Mouse (Mus musculus) intestine, embryonic 16.5 days (tissue): ENCODE measurements around the gene Rras. TPM values are rescaled to one million over a fixed set of nuclear protein-coding genes. Genes with fewer than 3 reads are reported as not detected.

Experiments used
- ATAC-seq: fragments of 200-750 bp; cut with Nextera tagmentation; 2 replicates; pipeline ENCODE4 v1.8.0; 2017; ENCODE audit warnings: moderate TSS enrichment, moderate library complexity
- H3K27ac ChIP-seq: fragments of 300-500 bp; sonication (generic); 2 replicates; pipeline ENCODE4 v1.5.1; 2014; ENCODE audit warnings: mild to moderate bottlenecking, low read length
- H3K27me3 ChIP-seq: fragments of 300-500 bp; sonication (generic); replicated peaks from 2 replicates; pipeline ENCODE4 v1.6.1; 2014; ENCODE audit warnings: low read length, control low read depth, mixed read lengths; ENCODE audit not compliant: control insufficient read depth, insufficient read depth
- H3K36me3 ChIP-seq: fragments of 300-500 bp; sonication (generic); 2 replicates; pipeline ENCODE4 v1.6.1; 2014; ENCODE audit warnings: low read length, control low read depth; ENCODE audit not compliant: control insufficient read depth, insufficient read depth
- H3K4me1 ChIP-seq: fragments of 300-500 bp; sonication (generic); 2 replicates; pipeline ENCODE4 v1.6.1; 2014; ENCODE audit warnings: low read length, control low read depth, mixed read lengths; ENCODE audit not compliant: control insufficient read depth, insufficient read depth
- H3K4me2 ChIP-seq: fragments of 300-500 bp; sonication (generic); 2 replicates; pipeline ENCODE4 v1.6.1; 2014; ENCODE audit warnings: low read depth, low read length, control low read depth
- H3K4me3 ChIP-seq: fragments of 300-500 bp; sonication (generic); 2 replicates; pipeline ENCODE4 v1.5.1; 2014; ENCODE audit warnings: mild to moderate bottlenecking, low read length
- H3K9ac ChIP-seq: fragments of 300-500 bp; sonication (generic); 2 replicates; pipeline ENCODE4 v1.6.1; 2014; ENCODE audit warnings: low read depth, low read length
- H3K9me3 ChIP-seq: fragments of 300-500 bp; sonication (generic); 2 replicates; pipeline ENCODE4 v1.6.1; 2016; ENCODE audit warnings: low read length, control low read depth; ENCODE audit not compliant: control insufficient read depth
- WGBS: fragments of 180-500 bp; shearing (Covaris S2); extraction: QIAGEN DNeasy Blood & Tissue Kit; methylation state at CpG from one replicate; pipeline ENCODE4 v1.1.7; 2014; 5-methylcytosine and 5-hydroxymethylcytosine counted together
- polyA plus RNA-seq: library from polyadenylated mRNA; unstranded; fragments of >200 nt; fragmentation: Nextera tagmentation; extraction: Ambion mirVana; gene quantifications from 2 replicates; pipeline ENCODE4 v1.2.1, GENCODE M21; 2015

Rras gene
- polyA plus RNA-seq, result 61.4 and 62.6 TPM in 2 replicates

DNA sequence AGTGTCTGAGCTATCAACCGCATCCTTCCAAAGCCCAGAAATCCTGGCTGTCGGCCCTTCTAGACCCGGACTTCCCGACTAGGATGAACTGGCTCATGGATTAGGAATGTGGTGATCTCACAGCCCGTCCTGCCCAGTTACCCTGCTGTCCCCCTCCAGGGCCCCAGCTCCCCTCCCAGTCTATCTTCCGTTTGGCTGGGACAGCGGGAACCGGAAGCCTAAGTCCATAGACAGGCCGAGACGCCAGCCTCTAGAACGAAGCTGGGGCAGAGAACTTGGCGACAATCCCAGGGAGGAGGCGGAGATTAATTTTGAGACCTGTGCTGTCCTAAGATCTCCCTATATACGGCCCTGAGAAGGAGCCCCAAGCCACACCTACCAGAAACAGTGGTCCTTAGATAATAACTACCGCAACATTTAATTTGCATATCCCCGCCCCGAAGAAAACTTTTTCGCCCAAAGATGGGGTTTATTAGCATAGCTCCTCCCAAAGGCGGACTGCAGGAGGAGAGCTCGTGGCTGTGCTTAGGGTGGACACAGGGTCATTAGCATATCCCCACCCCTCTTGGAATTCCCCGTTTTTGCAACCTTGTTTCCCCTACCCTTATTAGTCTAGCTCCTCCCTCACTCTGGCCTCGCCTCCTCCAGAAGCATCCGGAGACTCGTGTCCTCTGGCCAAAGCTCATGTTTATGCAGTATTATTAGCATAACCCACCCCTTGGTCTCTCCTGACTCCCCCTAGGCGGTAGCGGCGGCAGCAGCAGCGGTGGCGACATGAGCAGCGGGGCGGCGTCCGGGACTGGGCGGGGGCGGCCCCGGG, at the start of gene Rras:
TSS of gene Rras (plus strand) at position 720 of the 820 bp plus-strand sequence.
- Histone ChIP-seq H3K4me3 (peak within 1 kb of the TSS; percentile 97), H3K4me1 (peaks cover 21% of the 10 kb centered on the region), H3K4me2 (peak within 1 kb of the TSS; percentile 77), H3K9me3 (no peaks in the 10 kb centered on the region), H3K36me3 (peaks cover 5% of the 10 kb centered on the region; the same call in 1 of the 2 replicates), H3K27ac (peak within 1 kb of the TSS; percentile 100), H3K27me3 (no peaks in the 10 kb centered on the region), H3K9ac (peak within 1 kb of the TSS; percentile 79)
- WGBS, result under 1% methylated on average over 36 of the region's 36 CpGs
- peak; percentile 93 for ATAC-seq

DNA sequence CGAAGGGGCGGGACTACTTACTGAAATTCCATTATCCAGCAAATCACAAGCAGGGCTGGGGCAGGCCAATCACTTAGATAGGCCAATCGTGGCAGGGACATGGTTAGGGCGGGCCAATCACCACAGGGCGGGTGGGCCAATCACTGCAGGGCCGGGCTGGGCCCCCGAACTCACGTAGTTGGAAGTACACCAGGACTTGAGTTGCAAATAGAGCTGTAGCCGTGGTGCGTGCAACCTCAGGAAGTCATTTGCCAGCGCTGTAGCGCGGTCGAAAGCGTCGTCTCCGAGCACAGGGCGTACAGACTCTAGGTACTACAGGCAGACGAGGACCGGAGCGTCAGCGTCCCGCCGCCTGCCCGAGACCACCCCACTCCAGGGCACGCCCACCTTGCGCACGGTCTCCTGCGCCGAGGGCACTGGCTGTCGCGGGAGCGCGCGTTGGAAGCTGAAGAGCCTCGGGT, 47.5 kb upstream of the Rras start:
- Histone ChIP-seq H3K4me3 (peak overlapping the region; percentile 64), H3K9me3 (no peaks in the 10 kb centered on the region), H3K4me2 (peak overlapping the region; percentile 95), H3K4me1 (peaks cover 22% of the 10 kb centered on the region), H3K36me3 (no peaks in the 10 kb centered on the region), H3K27me3 (no peaks in the 10 kb centered on the region), H3K27ac (peak overlapping the region; percentile 87), H3K9ac (peak overlapping the region; percentile 75)
- peak; percentile 97 for ATAC-seq
- WGBS, result 0% methylated on average over 36 of the region's 36 CpGs

DNA sequence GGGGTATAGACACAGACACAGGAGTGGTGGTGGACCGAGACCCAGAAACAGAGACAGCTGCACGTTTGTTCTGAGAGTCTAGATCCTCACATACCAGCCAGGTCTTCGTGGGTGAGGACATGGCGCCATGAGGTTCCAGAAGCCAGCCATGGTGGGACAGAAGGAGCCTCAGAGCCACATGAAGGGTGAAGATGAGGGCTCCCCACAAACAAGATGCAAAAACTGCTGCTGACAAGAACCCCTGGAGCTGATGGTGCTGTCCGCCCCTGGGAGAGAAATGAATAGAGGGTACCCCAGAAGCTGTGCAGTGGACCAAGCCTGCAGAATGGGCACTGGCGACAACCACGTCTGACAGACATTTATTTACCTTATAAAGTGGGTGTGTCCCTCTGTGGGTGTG, 46.6 kb upstream of the Rras start:
- Histone ChIP-seq H3K27me3 (no peaks in the 10 kb centered on the region), H3K4me2 (peak overlapping the region; percentile 95), H3K27ac (peak overlapping the region; percentile 87; the same call in 1 of the 2 replicates), H3K4me3 (peak overlapping the region; percentile 64), H3K9ac (peak overlapping the region; percentile 75; the same call in 1 of the 2 replicates), H3K9me3 (no peaks in the 10 kb centered on the region), H3K4me1 (peaks cover 22% of the 10 kb centered on the region), H3K36me3 (peaks cover 4% of the 10 kb centered on the region; the same call in 1 of the 2 replicates)
- WGBS, result 59% methylated on average over 7 of the region's 7 CpGs
- ATAC-seq, result no peak

DNA sequence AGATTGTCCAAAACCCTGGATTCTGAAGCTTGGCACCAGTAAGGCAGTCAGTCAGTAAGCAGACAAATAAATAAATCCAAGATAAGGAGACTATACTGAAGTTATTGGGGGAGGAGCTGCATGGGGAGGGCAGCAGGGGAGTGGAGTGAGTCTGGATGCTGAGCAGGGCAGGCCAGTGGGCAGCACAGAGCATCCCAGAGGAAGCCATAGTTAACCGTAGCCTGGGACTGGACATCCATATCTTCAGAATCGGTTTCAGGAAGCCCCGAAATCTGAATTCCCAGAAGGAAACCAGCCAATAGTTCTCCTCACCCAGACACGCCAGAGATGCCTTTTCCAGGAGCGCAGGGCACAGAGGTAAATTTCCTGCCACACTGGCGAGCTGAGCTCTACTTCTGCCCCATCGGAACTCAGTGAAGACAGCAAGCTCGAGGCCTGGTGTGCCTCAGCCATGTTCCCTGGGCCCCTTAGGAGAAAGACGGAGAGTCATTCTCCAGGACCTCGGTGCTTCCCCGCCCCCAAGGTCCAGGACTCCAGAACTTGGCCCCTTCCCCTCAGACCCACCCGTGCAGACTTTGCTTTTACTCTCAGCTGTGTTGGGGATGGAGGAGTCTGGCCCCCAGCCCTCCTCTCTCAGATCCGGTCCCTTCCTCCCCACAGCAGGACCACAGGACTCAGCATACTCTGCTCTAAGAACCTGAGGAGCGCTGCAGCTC, 44.2 kb upstream of the Rras start:
- no peaks in the 10 kb centered on the region for H3K9me3 ChIP-seq
- H3K9ac ChIP-seq, result peak overlapping the region; percentile 54
- 44% methylated on average over 14 of the region's 14 CpGs for WGBS
- H3K4me1 ChIP-seq, result peaks cover 22% of the 10 kb centered on the region
- H3K4me3 ChIP-seq, result peak overlapping the region; percentile 52
- peak overlapping the region; percentile 8 for H3K27ac ChIP-seq
- no peaks in the 10 kb centered on the region for H3K27me3 ChIP-seq
- peak overlapping the region; percentile 66 for H3K4me2 ChIP-seq
- H3K36me3 ChIP-seq, result peaks cover 17% of the 10 kb centered on the region
- ATAC-seq, result no peak

DNA sequence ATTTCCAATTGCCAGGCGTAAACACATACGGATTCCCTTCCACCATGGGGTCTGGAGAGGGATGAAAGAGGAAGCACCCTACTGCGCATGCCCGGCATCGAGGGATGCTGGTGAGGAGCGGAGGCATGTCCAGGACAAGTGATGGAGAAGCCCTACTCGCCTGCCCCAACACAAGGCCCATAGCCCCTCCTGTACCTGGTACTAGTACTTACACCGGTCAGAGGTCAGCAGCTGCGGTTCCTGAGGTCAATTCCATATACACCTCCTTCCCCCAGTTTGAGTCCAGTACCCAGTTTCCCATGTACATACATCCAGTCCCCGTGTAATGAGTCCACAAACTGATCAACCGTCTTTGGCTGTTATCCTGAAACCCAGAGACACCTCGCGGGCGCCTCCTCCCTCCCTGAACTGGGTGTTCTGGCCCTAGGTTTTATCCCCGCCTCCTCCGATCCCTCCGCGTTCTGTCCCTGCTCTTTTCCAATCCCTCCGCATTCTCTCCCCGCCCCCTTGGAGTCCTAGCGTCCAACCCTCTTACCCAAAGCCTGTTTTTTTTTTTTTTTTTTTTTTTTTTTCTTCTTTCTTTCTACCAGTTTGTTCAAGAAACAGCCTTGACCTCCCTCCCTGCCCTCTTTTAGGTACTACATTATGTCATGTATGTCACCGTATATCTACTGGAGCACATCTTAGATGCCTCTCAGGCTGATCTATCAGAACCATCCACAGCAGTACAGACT, 43.2 kb upstream of the Rras start, which contains the start of gene Cpt1c:
TSS of gene Cpt1c (minus strand) at position 469 of the 734 bp plus-strand sequence.
- H3K4me3 ChIP-seq, result peak within 1 kb of the TSS; percentile 52
- 3% methylated on average over 22 of the region's 22 CpGs for WGBS
- no peaks in the 10 kb centered on the region for H3K27me3 ChIP-seq
- H3K4me1 ChIP-seq, result peaks cover 22% of the 10 kb centered on the region
- H3K27ac ChIP-seq, result peak within 1 kb of the TSS; percentile 76
- peak; percentile 4; the same call in 1 of the 2 replicates for ATAC-seq
- H3K9ac ChIP-seq, result peak within 1 kb of the TSS; percentile 59
- no peaks in the 10 kb centered on the region for H3K9me3 ChIP-seq
- peak within 1 kb of the TSS; percentile 66 for H3K4me2 ChIP-seq
- peaks cover 25% of the 10 kb centered on the region for H3K36me3 ChIP-seq

DNA sequence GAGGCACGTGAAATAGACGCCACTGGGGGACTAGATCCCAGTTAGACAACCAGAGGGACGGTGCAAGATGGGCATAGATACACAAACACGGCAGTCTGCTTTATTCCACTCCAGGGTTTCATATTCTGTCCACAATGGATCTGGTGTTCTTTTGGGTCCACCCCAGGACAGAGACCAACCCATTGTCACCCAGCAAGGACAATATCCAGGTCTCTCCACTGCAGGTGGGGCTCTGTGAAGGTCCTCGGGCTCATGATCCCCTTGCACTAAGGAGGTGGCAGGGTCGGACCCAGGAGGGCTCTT, 42.7 kb upstream of the Rras start:
- H3K9me3 ChIP-seq, result no peaks in the 10 kb centered on the region
- H3K27me3 ChIP-seq, result no peaks in the 10 kb centered on the region
- H3K4me3 ChIP-seq, result no peak overlapping the region
- H3K27ac ChIP-seq, result peak overlapping the region; percentile 39; the same call in 1 of the 2 replicates
- H3K4me2 ChIP-seq, result peak overlapping the region; percentile 66; the same call in 1 of the 2 replicates
- ATAC-seq, result no peak
- H3K36me3 ChIP-seq, result peaks cover 26% of the 10 kb centered on the region
- H3K4me1 ChIP-seq, result peaks cover 22% of the 10 kb centered on the region
- 19% methylated on average over 6 of the region's 6 CpGs for WGBS
- H3K9ac ChIP-seq, result no peak overlapping the region

DNA sequence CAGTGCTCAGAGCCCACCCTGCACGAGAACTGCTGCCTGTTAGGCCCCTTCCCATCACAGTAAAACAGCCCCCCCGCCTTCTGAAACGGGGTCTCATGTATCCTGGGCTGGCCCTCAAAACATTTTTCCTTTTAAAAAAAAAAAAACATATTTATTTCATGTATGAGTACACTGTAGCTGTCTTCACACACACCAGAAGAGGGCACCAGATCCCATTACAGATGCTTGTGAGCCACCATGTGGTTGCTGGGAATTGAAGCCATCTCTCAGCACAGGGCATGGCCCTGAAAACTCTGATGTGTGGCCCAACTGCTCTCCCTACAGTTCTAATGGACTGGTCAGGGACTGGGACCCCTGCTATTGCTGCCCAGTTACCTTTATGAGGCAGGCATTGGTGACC, 39.5 kb upstream of the Rras start:
- no peak overlapping the region for H3K27ac ChIP-seq

DNA sequence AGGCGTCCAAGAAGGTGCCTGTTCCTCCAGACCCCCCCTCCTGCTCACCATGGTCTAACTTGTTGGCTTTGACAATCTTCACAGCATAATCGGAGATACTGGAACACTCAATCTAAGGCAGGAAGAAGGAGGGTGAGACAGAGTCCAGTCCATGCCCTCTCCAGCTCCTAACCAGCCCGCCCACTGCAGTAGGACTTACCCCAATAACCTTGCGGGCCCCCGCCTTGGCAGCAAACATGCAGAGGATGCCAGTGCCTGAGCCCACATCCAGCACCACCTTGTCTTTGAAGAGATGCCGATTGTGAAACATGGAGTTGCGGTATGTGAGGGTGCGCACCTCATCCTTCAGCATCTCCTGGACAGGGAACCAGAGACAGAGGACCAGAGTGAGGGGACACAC, 36.2 kb upstream of the Rras start:
- H3K27ac ChIP-seq, result no peak overlapping the region
- H3K27me3 ChIP-seq, result no peaks in the 10 kb centered on the region
- H3K9ac ChIP-seq, result no peak overlapping the region
- no peaks in the 10 kb centered on the region for H3K9me3 ChIP-seq
- 94% methylated on average over 8 of the region's 8 CpGs for WGBS
- peaks cover 41% of the 10 kb centered on the region for H3K36me3 ChIP-seq
- H3K4me3 ChIP-seq, result no peak overlapping the region
- no peak for ATAC-seq
- H3K4me2 ChIP-seq, result no peak overlapping the region
- peaks cover 16% of the 10 kb centered on the region for H3K4me1 ChIP-seq

More for the DNA sequence above, 39.5 kb upstream of the Rras start:
- Histone ChIP-seq H3K36me3 (peaks cover 46% of the 10 kb centered on the region), H3K9ac (no peak overlapping the region), H3K27me3 (no peaks in the 10 kb centered on the region), H3K9me3 (no peaks in the 10 kb centered on the region), H3K4me3 (no peak overlapping the region), H3K4me1 (peaks cover 11% of the 10 kb centered on the region), H3K4me2 (no peak overlapping the region)
- WGBS, result 86% methylated on average over 3 of the region's 3 CpGs
- ATAC-seq, result no peak

DNA sequence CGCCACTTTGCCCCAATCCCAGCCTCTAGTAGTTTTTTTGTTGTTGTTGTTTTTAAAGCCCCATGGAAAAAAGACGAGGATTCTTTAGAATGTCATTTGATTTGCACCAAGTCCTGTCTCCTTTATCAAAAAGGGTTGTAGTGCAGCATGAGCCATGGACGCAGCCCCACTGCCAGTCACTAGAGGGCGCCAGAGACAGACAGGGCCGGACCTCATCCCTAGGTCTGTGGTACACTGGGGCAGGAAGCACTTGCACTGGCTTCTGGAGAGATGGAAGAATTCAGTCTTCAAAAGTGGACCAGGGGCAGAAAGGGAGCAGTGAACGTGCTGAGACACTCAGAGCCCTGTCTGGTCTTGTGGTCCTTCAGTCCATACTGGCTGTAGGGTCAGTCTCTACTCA, 34.7 kb upstream of the Rras start:
- Histone ChIP-seq H3K9ac (no peak overlapping the region), H3K9me3 (no peaks in the 10 kb centered on the region), H3K4me1 (peaks cover 19% of the 10 kb centered on the region), H3K36me3 (peaks cover 31% of the 10 kb centered on the region), H3K27me3 (no peaks in the 10 kb centered on the region), H3K27ac (no peak overlapping the region), H3K4me3 (no peak overlapping the region), H3K4me2 (no peak overlapping the region)
- ATAC-seq, result no peak
- 33% methylated on average over 6 of the region's 6 CpGs for WGBS
